Mouse (Mus musculus) liver, postnatal 0 days (tissue): ENCODE measurements around the gene Snx29.

Experiments used
- CTCF ChIP-seq: sonication (generic); IDR thresholded peaks from 2 replicates; pipeline ENCODE4 v1.5.1; 2016; ENCODE audit warnings: antibody characterized with exemption, low read depth
- EP300 ChIP-seq: IDR thresholded peaks from 2 replicates; pipeline ENCODE4 v1.6.1; 2016; ENCODE audit warnings: antibody characterized with exemption, low read depth, mild to moderate bottlenecking

- no peak for TF ChIP-seq CTCF
- TF ChIP-seq EP300, result no peak
Observed at GRCm38 (mm10) chr16:11444626-11445025, 121.9 kb downstream of the Snx29 start.
